Mouse (Mus musculus) adrenal gland, adult 8-10 months (tissue): ENCODE results near the gene Zmat1. TPM values are rescaled to one million over a fixed set of nuclear protein-coding genes. Genes with fewer than 3 reads are reported as not detected.
"Not testable (repeated sequence)": the region's sequence is repeated elsewhere in the genome, so short reads cannot be mapped to it uniquely, and the experiment has no call there.

ENCODE experiments used
- DNase-seq: peaks from one replicate; pipeline ENCODE4 v3.0.0; 2022
- total RNA-seq, 4 experiments: library from RNA; stranded (reverse); gene quantifications; 2 replicates each; pipeline ENCODE4 v1.2.4; 2022

The Zmat1 gene
- total RNA-seq, result 10 to 100 TPM in 3 of 4 experiments, 1 to 10 TPM in 1; 9.4 to 10.9 (median 10.3) TPM

DNA sequence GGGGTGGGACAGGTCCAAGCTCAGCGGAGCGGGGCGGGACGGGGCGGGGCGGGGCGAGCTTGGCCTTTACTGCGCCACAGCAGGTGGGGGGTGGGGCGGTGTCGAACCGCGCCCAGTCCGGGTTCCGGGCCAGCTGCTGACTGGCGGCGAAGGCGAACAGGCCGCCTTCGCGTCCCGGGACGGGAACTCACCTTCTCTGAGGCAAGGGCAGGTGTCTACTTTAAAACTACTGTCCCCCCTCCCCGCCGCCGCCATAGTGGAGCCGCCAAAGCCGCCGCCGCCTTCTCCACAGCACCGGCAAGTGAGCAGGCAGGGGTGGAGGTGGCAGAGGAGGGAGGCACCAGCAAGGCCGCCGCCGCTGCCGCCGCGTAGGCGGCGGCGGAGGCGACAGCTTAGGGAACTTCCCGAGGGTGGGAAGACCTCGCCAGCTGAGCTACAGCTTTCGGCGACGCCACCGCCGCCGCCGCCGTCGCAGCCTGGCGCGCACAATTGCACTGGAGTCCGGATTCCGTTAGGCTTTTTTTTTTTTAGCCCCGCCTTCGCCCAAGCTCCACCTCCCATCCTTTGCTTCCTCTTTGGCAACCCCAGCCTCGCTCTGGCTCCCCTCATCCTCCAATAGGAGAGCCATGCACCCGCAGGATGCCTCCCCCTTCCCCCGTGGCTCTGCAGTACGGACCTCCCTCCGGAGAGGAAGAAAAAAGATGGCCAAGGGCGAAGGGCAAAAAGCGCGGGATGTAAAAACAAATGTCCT lies at the start of gene Zmat1:
Gene Zmat1 (minus strand): TSS at position 490 of the 751 bp plus-strand sequence.
- peak; percentile 90 for DNase-seq

GRCm38 (mm10) chrX:135053939-135054338 lies 44.9 kb upstream of the Zmat1 start:
- not testable (repeated sequence) for DNase-seq

- DNase-seq, result no peak
Observed at GRCm38 (mm10) chrX:135035962-135036375, 27.0 kb upstream of the Zmat1 start.

DNA sequence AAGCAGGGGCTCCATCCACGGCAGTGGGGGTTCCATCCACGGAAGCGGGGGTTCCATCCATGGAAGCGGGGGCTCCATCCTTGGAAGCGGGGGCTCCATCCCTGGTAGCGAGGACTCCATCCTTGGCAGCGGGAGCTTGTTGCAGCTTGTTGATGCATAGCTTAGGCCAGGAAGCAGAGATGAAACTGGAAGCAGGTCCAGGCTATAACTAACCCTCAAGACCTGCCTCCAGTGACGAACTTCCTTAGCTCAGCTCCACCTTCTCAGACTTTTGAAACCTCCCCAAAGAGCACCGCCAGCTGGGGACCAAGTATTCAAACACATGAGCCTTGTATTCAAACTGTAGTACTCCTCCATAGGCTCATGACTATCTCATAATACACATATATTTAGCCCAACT lies 16.1 kb upstream of the Zmat1 start:
- DNase-seq, result no peak

- DNase-seq, result no peak
Observed at GRCm38 (mm10) chrX:135011381-135011780, 2.4 kb upstream of the Zmat1 start.

DNA sequence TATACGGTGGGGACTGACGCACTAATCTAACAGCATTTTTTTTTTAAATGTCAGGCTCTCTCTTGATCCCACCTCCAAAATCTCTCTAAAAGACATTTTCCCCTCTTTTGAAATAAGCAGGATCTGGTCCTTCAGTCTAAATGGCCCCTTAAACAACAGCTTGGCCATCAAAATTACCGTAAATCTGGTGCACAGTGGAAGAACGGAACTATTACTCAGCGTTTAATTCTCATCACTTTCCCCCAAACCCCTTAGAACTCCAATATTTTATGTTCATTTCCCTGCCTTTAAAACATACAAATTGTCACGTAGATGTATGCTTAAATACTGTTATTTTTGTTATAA lies 434 bp upstream of the Zmat1 start:
- no peak for DNase-seq

- no peak for DNase-seq
Observed at GRCm38 (mm10) chrX:135008021-135008420, 988 bp downstream of the Zmat1 start.

- DNase-seq, result no peak
Observed at GRCm38 (mm10) chrX:134964546-134964945, 44.5 kb downstream of the Zmat1 start, which contains the start of gene Nxf2. Nxf2 (minus strand) TSS chrX:134964754.

GRCm38 (mm10) chrX:134963305-134964094 lies 45.5 kb downstream of the Zmat1 start:
- DNase-seq, result peak; percentile 27

- no peak for DNase-seq
Observed at GRCm38 (mm10) chrX:134930361-134930760, 78.6 kb downstream of the Zmat1 start.

- no peak for DNase-seq
Observed at GRCm38 (mm10) chrX:134929927-134930326, 79.1 kb downstream of the Zmat1 start.

DNA sequence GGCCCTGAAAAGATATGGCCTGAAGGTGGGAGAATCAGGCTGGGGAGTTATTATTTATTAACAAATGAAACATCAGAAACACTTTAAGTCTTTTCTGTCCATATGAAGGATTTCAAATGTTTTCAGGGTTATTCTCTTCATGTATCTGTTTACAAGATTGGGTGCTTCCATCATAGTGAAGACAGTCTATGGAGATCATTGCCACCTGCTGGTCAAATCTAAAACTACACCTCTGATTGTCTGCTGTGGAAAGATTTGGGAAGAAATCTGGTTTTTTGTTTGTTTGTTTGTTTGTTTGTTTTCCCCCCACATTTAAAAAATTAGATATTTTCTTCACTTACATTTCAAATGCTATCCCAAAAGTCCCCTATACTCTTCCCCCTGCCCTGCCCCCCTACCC lies 84.0 kb downstream of the Zmat1 start:
- no peak for DNase-seq

GRCm38 (mm10) chrX:134923675-134924424 lies 85.2 kb downstream of the Zmat1 start:
- DNase-seq, result no peak

Other genes with a start within 250 kb of the Zmat1 start
- gene Armcx2, start 200.0 kb downstream of the Zmat1 start, total RNA-seq, result 10 to 100 TPM; 33.8 to 79.3 (median 51.0) TPM
- gene Nxf2, start 44.5 kb downstream of the Zmat1 start, total RNA-seq, result under 1 TPM in 2 of 4 experiments, not detected in 2; 0.11 to 0.25 TPM
- not detected for gene Gm15023, start 168.4 kb upstream of the Zmat1 start, total RNA-seq
- 1 to 10 TPM; 2.1 to 6.1 (median 4.2) TPM for gene Tceal6, start 201.5 kb upstream of the Zmat1 start, total RNA-seq